Mouse (Mus musculus) embryonic stem cell, embryonic (primary cell): ENCODE results near the gene Ncdn.

Experiments
- CTCF ChIA-PET, 4 experiments: fragments of 300-600 bp in 2 of 4; fragments of 350-600 bp in 2 of 4; sonication (Branson Sonifier 250); formaldehyde crosslinking; loops; one replicate each; lab custom pipeline; 2022; ENCODE audit warnings: inconsistent platforms in 2 of 4; lab: Charles Lee
- POLR2A ChIA-PET, 4 experiments: fragments of 300-600 bp in 2 of 4; fragments of 350-600 bp in 2 of 4; sonication (Branson Sonifier 250); formaldehyde crosslinking; loops; one replicate each; lab custom pipeline; 2022; ENCODE audit warnings: antibody characterized with exemption in 4 of 4, inconsistent platforms in 1 of 4; lab: Charles Lee

Ncdn gene

GRCm38 (mm10) chr4:126762586-126763359, 9.5 kb upstream of the Ncdn start:
- CTCF ChIA-PET: interaction anchor here in 2 of 4 experiments (0.5 to 0.8 kb wide), 3 partner anchors 17 to 464 kb away, joined by 3 to 5 read pairs (median 3); no protein-coding TSS in a partner anchor
- POLR2A ChIA-PET: interaction anchor here in 2 of 4 experiments (0.6 to 2.7 kb wide), 5 partner anchors 9 to 62 kb away, joined by 3 to 19 read pairs (median 5); partner anchors contain the start of genes AU040320 (in 2 of the 2) and Ncdn (in 1 of the 2)

GRCm38 (mm10) chr4:126759435-126759834, 6.2 kb upstream of the Ncdn start:
- ChIA-PET CTCF (no interaction called here), POLR2A (interaction anchor here in 1 of 4 experiments (0.5 kb wide), 1 partner anchor 109 kb away, joined by 4 read pairs; no protein-coding TSS in a partner anchor)

- POLR2A ChIA-PET: no interaction called here
- CTCF ChIA-PET: interaction anchor here in 1 of 4 experiments (1.0 kb wide), 1 partner anchor 18 kb away, joined by 3 read pairs; no protein-coding TSS in a partner anchor
These were observed 5.1 kb upstream of the Ncdn start for GRCm38 (mm10) chr4:126758299-126758698.

- ChIA-PET CTCF (interaction anchor here in 1 of 4 experiments (0.6 kb wide), 1 partner anchor 66 kb away, joined by 6 read pairs; no protein-coding TSS in a partner anchor), POLR2A (no interaction called here)
These were observed 3.5 kb upstream of the Ncdn start for GRCm38 (mm10) chr4:126756766-126757165.

- POLR2A ChIA-PET: interaction anchor here in 2 of 4 experiments (0.8 to 6.7 kb wide), 17 partner anchors 8 to 290 kb away, joined by 3 to 46 read pairs (median 4); partner anchors contain the start of gene Psmb2 (in 2 of the 2)
These were observed 1.6 kb upstream of the Ncdn start for GRCm38 (mm10) chr4:126754736-126755374.

GRCm38 (mm10) chr4:126754231-126754611, 983 bp upstream of the Ncdn start:
- POLR2A ChIA-PET: interaction anchor here in 3 of 4 experiments (0.7 to 6.7 kb wide), 41 partner anchors 8 to 323 kb away, joined by 3 to 46 read pairs (median 4); partner anchors contain the start of genes Psmb2 (in 3 of the 3), Tfap2e (in 2 of the 3), 5730409E04Rik (in 1 of the 3) and Ago1 (in 1 of the 3)
- CTCF ChIA-PET: interaction anchor here (0.6 to 4.0 kb wide), 16 partner anchors 9 to 432 kb away, joined by 3 to 33 read pairs (median 5); partner anchors contain the start of genes Sfpq (in 1 of the 4) and Tfap2e (in 1 of the 4)

More at GRCm38 (mm10) chr4:126754736-126755374, 1.6 kb upstream of the Ncdn start:
- CTCF ChIA-PET: interaction anchor here in 2 of 4 experiments (1.6 to 4.0 kb wide), 6 partner anchors 9 to 85 kb away, joined by 5 to 33 read pairs (median 16); partner anchors contain the start of gene Tfap2e (in 1 of the 2)

GRCm38 (mm10) chr4:126752608-126753141, 563 bp downstream of the Ncdn start:
- CTCF ChIA-PET: interaction anchor here (0.6 to 4.0 kb wide), 10 partner anchors 9 to 970 kb away, joined by 3 to 33 read pairs (median 6); partner anchors contain the start of genes Sfpq (in 1 of the 4) and Tfap2e (in 1 of the 4)
- POLR2A ChIA-PET: interaction anchor here (0.5 to 6.7 kb wide), 42 partner anchors 8 to 287 kb away, joined by 3 to 46 read pairs (median 4); partner anchors contain the start of genes Psmb2 (in 3 of the 4), Tfap2e (in 3 of the 4), Clspn (in 2 of the 4) and 5730409E04Rik (in 1 of the 4)

- CTCF ChIA-PET: interaction anchor here in 1 of 4 experiments (2.4 to 4.0 kb wide), 4 partner anchors 8 to 88 kb away, joined by 8 to 33 read pairs (median 20); partner anchors contain the start of gene Tfap2e
- POLR2A ChIA-PET: interaction anchor here in 3 of 4 experiments (0.6 to 6.7 kb wide), 14 partner anchors 11 to 286 kb away, joined by 3 to 46 read pairs (median 4); partner anchors contain the start of genes Psmb2 (in 2 of the 3), Tfap2e (in 2 of the 3), 5730409E04Rik (in 1 of the 3) and Zmym4 (in 1 of the 3)
These were observed 1.1 kb downstream of the Ncdn start for GRCm38 (mm10) chr4:126752024-126752607.

GRCm38 (mm10) chr4:126751556-126752023, 1.6 kb downstream of the Ncdn start:
- ChIA-PET POLR2A (interaction anchor here in 3 of 4 experiments (0.6 to 6.7 kb wide), 8 partner anchors 11 to 142 kb away, joined by 3 to 46 read pairs (median 8); partner anchors contain the start of genes Tfap2e (in 2 of the 3) and Psmb2 (in 1 of the 3)), CTCF (interaction anchor here in 1 of 4 experiments (3.2 to 4.0 kb wide), 2 partner anchors 7 to 11 kb away, joined by 21 to 33 read pairs; no protein-coding TSS in a partner anchor)

GRCm38 (mm10) chr4:126750863-126751555, 2.2 kb downstream of the Ncdn start:
- POLR2A ChIA-PET: interaction anchor here in 2 of 4 experiments (0.7 to 6.7 kb wide), 3 partner anchors 10 to 25 kb away, joined by 5 to 46 read pairs (median 30); no protein-coding TSS in a partner anchor
- CTCF ChIA-PET: no interaction called here

GRCm38 (mm10) chr4:126750046-126750683, 3.1 kb downstream of the Ncdn start:
- ChIA-PET CTCF (interaction anchor here in 2 of 4 experiments (1.0 to 1.4 kb wide), 2 partner anchors 9 to 10 kb away, joined by 3 to 5 read pairs; no protein-coding TSS in a partner anchor), POLR2A (interaction anchor here in 3 of 4 experiments (0.8 to 6.7 kb wide), 4 partner anchors 9 to 193 kb away, joined by 3 to 46 read pairs (median 3); partner anchors contain the start of genes Clspn (in 1 of the 3) and Psmb2 (in 1 of the 3))

- ChIA-PET POLR2A (interaction anchor here in 3 of 4 experiments (0.8 to 6.7 kb wide), 5 partner anchors 8 to 193 kb away, joined by 3 to 46 read pairs (median 3); partner anchors contain the start of genes Clspn (in 1 of the 3) and Psmb2 (in 1 of the 3)), CTCF (interaction anchor here in 2 of 4 experiments (1.0 to 1.4 kb wide), 2 partner anchors 8 to 10 kb away, joined by 3 to 5 read pairs; no protein-coding TSS in a partner anchor)
These were observed 3.7 kb downstream of the Ncdn start for GRCm38 (mm10) chr4:126749553-126749952.

GRCm38 (mm10) chr4:126748381-126748780, 4.9 kb downstream of the Ncdn start:
- CTCF ChIA-PET: no interaction called here
- POLR2A ChIA-PET: no interaction called here

GRCm38 (mm10) chr4:126746194-126746840, 6.9 kb downstream of the Ncdn start:
- POLR2A ChIA-PET: interaction anchor here (0.9 to 2.8 kb wide), 9 partner anchors 7 to 275 kb away, joined by 3 to 14 read pairs (median 4); partner anchors contain the start of genes Tfap2e (in 2 of the 4), AU040320 (in 1 of the 4), Clspn (in 1 of the 4) and Ncdn (in 1 of the 4)
- CTCF ChIA-PET: interaction anchor here (0.6 to 4.3 kb wide), 21 partner anchors 7 to 373 kb away, joined by 3 to 42 read pairs (median 8); partner anchors contain the start of genes Tfap2e (in 3 of the 4), AU040320 (in 2 of the 4), Ncdn (in 2 of the 4) and Clspn (in 1 of the 4)
